Mouse (Mus musculus): ENCODE data around the gene Sypl. TPM values are rescaled to one million over a fixed set of nuclear protein-coding genes. Genes with fewer than 3 reads are reported as not detected.

The Sypl gene
- total RNA-seq (2021) = 10 to 100 TPM; 37.2 to 41.0 TPM
- long read RNA-seq, experiment 1, transcript Sypl-201 (5 exons, 2,019 nt) = major isoform, 31 of 59 reads
- long read RNA-seq, experiment 1, partial matches to known transcripts = 19 of 59 reads
- long read RNA-seq, experiment 1, other reads (novel, unspliced or antisense) = 9 of 59 reads
- long read RNA-seq, experiment 2, transcript Sypl-201 (5 exons, 2,019 nt) = major isoform, 42 of 71 reads
- long read RNA-seq, experiment 2, partial matches to known transcripts = 16 of 71 reads
- long read RNA-seq, experiment 2, other reads (novel, unspliced or antisense) = 13 of 71 reads

DNA sequence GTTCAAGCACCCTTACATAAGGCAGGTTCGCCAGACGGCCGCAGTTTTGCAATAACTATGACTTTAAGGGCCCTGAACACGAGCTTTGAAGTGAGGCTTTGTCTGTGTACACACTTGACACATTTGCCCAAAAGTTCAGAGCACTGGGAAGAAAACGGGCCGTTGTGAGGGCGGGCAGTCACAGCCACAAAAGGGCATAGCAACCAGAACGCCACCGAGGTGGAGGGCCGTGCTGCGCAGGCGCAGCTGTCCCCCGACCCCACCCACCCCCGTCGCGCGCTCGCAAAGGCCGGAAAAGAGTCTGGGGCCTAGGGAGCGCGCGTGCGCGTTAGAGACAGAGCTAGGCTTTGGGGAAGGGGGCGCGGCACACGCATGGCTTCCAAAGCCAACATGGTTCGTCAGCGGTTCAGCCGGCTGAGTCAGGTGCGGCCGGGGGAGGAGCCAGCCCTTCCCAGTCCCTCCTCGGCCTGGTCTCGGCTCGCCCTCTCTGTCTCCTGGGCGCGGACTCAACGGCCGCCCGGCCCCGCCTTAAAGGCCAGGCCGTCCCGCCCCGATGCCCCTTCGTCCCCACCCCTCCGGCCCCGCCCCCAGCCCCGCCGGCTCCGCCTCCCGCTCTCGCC, at the start of gene Sypl:
Gene Sypl (plus strand): TSS at position 296 of the 620 bp plus-strand sequence.
- peak; percentile 95 to 97 for DNase-seq (ENCODE audit: low spot score in 2 of 2)

DNA sequence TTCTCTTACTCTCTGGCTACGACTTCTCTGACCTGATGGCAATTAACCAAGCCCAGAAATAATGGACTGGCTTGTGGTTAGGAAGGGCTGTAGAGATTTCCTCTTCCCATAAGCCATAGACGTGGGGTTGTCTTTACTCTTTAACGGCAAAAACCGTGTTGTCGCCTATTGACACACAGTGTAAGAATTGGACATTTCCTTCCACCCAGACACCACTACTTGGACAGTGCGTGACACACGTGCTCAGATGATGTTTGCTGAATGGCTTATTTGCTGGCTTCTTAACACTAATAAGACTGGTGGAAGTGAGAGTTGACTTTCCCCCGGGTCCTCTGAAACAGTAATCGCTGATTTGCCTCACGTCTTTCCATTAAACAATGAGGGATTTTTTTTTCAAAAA, 44.0 kb upstream of the Sypl start:
- DNase-seq (ENCODE audit: low spot score in 2 of 2) = no peak

DNA sequence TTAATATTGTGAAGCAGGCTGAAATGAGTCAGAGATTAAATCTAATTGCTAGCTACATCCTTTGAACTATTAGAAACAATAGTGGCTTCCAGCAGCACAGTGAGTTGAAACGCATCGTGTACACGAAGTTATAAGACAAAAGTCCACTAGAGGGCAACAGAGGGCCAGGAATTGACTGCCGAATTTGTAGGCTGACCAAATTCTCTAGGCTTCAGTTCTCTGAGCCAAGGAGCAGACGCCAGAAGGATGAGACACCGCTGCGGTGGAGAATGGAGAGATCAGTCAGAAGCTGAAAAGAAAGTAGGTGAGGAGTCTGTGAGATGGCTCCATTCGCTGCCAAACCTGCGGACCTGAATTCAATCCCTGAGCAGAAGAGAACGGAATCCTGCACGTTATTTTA, 43.6 kb upstream of the Sypl start:
- DNase-seq (ENCODE audit: low spot score in 2 of 2) = peak; percentile 51 to 83

DNA sequence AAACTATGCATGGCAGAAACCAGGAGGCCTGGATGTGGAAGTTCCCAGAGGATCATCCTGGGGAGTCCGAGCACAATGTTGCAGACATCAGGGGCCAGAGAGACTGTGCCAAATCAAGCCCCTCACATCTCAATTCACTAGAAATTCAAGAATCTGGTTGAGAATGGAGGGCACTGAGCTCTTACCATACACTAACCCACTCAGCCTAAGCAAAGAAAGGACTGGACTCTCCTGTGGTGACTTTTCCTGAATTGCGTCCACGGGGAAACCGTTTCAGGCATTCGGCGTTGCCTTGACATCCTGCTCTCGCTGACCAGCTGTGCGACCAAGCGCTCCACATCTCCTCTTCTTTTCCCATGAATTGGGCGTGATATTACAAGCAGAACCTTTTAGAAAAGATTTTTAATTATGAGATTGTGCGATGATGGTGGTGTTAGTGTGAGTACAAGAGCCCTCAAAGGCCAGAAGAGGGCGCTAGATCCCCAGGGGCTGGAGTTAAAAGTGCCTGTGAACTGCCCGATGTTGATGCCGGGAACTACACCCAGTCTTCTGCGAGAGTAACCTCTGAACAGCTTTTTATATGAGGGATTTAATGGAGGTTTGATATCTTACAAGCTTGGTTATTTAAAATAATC, 43.0 kb upstream of the Sypl start:
- peak in 1 of 2 experiments; percentile 38 for DNase-seq (ENCODE audit: low spot score in 2 of 2)

DNA sequence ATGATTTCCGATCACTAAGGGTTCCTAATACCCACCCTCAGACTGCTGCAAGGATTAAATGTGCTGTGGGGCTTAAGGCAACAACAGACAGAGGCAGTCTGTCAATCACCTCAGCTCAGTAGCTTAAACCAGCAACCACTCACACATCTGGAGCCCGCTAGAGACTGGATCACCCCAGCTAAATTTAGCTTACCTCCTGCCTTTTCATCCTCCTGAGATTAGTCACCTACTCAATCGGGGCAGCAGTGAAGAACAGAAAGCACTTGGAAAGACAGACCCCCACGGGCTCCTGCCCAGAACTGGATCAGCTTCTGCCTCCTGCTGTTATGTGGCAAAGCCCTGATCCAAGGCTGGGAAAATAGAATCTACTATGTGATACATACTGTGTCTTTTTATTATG, 42.1 kb upstream of the Sypl start:
- no peak for DNase-seq (ENCODE audit: low spot score in 2 of 2)

DNA sequence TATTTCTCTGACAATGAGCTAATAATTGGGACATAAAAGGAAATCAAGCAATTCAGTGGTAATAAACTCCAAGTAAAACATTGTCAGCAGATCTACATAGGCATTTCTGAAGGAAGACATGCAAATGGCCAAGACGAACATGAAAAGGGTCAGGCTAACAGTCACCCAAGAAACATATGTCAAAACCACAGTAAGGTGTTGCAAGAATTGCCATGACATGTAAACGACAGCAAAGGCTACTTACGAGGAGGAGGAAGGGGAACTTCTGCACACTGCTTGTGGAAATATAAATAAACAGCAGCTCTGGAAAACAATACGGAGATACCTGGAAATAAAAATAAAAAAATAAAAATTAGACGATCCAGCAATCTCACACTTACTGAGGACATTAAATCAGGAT, 40.9 kb upstream of the Sypl start:
- no peak for DNase-seq (ENCODE audit: low spot score in 2 of 2)

DNA sequence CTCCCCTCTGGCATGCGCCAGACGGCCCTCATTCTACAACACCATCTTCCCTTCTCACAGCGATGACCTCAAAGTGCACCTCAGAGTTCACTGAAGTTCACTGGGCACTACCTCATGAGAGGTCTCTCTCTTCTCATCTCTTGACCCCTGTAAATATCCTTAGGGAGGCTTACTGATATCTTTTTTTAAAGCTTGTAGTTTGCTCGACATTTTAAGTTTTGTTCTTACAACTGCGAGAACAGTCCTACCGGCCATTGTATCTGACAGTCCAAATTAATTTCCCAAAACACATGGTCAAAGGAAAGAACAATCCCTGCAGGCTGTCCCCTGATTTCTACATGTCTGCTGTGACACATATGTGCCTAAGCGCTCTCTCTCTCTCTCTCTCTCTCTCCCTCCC, 35.0 kb upstream of the Sypl start:
- no peak for DNase-seq (ENCODE audit: low spot score in 2 of 2)

DNA sequence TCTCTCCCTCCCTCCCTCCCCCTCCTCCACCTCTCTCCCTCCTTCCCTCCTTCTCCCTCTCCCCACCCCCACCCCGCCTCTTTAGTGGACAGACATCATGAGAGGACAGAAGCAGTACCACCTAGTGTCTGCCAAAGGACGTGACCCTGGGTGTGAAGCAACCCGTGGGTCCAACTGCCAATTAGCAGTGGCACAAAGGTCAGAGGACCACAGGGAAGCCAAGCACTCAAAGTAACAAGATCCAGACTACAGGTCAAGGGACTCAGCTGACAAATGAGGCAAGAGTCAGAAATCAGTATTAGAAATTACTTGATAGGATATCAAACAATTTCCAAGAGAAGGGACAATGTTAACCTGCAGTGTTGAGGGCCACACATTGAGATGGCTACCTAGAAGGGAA, 34.6 kb upstream of the Sypl start:
- DNase-seq (ENCODE audit: low spot score in 2 of 2) = no peak

DNA sequence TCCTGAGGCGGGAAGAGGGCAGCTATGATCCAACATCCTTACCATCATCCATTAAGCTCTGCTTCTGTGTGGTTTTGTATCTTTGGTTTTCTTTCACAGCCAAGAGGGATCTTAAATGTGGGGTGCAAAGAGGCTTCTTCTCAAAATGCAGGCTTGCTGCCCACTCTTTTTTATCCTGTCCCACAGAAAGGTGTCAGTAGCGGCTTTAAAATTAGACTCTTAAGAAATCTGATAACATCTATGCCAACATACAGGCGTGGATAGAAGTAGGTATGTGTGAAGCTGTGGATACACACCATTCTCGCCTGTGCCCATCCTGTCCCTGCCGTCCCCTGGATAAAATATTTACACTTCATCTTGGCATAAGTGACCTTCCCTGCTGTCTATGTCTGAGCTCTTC, 34.2 kb upstream of the Sypl start:
- no peak for DNase-seq (ENCODE audit: low spot score in 2 of 2)

DNA sequence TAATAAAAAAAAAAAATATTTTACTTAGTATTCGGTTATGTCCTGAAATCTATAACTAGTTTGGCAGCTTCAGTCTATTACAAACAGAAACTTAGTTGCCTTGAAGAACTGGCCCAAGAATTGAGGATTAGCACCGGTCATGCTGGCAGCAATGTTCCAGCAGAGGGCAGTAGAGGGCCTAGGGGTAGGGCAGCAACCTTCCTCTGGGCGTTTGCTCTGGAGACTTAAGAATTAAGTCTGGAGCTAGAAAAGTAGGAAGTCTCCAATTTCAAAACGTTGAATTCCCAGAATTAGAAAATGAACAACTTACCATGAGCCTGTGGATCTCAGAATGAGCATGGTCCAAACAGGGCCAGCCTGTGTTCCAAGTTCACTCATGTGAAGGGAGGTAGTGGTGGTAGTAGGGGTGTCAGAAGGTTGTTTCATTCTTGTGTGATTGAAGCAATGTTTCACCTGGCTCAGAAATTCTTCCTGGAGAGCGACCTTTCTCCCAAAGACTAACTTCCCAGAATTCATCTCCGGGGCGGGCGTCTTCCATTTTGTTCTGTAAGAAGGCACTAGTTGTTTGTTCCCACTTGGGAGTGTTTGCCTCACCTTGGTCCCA, 33.4 kb upstream of the Sypl start:
- peak in 1 of 2 experiments; percentile 40 for DNase-seq (ENCODE audit: low spot score in 2 of 2)

DNA sequence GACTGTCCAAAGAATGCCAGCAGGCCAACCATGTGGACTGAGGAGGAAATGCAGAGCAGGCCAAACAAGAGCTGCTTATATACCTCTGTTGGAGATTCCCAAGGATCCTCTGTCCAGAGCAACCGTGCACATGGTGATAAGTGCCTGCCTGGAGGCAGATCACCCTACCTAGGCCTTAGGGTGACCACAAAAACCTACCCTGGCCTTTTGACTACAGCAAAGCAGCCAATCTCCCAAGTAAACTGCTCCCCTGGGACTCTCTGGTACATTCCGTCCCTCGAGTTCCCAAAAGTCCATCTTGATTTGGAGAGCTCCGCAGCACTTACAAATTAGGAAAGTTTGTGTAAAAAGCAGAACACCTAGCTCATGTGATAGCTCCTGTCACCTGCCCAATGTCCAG, 32.6 kb upstream of the Sypl start:
- DNase-seq (ENCODE audit: low spot score in 2 of 2) = no peak

DNA sequence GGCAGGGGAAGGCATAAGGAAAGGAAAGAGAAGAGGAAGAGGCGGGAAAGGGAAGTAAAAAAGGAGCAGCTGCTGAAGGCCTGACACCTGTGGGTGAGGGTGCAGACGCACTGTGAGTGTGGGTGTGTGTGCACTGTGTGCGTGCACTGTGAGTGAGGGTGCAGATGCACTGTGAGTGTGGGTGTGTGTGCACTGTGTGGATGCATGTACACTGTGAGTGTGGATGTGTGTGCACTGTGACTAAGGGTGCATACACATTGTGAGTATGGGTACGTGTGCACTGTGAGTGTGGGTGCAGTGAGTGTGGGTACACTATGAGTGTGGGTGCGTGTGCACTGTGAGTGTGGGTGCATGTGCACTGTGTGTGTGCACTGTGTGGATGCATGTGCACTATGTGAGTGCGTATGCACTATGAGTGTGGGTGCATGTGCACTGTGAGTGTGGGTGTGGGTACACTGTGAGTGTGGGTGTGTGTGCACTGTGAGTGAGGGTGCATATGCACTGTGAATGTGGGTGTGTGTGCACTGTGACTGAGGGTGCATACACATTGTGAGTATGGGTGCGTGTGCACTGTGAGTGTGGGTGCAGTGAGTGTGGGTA, 32.1 kb upstream of the Sypl start:
- DNase-seq (ENCODE audit: low spot score in 2 of 2) = no peak

DNA sequence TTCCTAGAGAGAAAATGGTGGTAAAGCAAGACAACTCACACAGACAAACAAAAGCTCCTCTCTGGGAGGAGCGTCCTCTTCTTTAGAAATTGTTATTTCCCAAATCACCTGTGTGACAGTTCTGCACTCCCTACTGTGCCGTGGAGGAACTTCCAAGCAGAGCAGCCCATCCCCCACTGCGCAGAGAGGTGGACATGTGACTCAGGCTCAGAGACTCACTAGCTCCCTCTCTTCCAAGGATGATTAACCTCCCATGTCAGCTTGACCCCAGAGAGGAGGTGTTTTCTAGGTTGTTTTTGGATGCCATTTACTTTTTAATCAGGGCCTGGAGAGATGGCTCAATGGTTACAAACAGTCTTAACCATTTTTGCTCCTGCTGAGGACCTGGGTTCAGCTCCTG, 29.4 kb upstream of the Sypl start:
- no peak for DNase-seq (ENCODE audit: low spot score in 2 of 2)

DNA sequence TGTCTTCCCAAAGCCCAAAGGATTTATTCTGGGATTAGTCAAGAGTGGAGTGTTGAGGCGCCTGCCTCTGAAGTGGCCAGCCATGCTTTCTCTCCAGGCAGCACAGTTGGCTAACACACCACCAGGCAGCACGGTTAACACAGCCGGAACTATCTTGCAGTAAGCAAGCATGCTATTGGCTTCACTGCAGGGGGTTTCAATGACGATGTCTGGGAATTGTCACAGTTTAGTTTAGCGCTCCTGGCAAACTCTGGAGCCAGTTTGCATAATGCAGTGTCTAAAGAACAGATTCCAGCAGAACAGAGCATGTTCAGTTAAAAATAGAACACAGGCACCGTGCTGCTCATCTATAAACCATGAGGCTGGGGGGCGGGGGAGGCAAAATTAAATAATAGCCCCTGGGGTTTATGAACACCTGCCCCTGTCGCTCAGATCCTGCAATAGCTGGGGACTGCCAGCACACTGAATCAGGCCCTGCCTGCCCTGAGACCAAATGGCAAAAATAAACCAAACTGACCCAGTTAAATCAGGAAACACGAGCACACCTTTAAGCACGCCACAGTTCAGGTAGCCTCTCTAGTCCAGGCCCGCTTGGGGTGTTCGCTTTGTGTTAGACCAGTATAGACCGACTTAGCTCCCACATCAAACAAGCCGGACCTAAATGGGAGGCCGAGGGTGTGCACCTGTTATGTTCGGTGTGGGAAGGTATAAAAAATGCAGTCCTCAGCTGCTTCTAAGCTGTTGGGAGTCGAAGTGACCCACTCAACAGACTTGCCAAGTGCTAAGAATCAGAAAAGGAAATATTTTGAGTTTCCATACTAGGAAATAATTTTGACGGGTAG, 27.1 kb upstream of the Sypl start:
- DNase-seq (ENCODE audit: low spot score in 2 of 2) = peak; percentile 49 to 78

DNA sequence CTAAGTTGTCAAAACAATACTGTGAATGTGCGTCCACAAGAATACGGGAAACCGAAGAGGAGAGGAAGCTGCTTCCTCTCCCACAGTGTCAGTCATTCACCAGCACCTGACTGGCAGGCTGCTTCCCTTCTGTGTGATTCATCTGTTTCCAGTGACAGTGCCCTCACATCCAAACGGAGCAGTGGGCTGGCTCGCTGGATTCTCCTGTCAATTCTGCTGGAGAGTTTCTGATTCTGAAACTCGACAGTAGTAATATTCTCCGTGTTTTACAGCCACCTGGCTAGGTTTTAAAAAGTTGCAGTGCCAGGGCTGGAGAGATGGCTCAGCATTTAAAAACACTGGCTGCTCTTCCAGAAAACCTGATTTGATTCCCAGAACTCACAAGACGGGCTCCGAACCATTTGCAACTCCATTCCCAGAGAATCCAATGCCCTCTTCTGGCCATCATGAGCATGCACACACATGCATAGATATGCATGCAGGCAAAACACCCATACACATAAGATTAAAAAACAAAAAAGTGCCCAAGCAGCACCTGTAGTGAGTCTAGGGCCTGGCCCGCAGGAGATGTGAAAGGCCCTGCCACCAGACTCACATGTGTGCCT, 26.4 kb upstream of the Sypl start:
- peak; percentile 55 to 61 for DNase-seq (ENCODE audit: low spot score in 2 of 2)

DNA sequence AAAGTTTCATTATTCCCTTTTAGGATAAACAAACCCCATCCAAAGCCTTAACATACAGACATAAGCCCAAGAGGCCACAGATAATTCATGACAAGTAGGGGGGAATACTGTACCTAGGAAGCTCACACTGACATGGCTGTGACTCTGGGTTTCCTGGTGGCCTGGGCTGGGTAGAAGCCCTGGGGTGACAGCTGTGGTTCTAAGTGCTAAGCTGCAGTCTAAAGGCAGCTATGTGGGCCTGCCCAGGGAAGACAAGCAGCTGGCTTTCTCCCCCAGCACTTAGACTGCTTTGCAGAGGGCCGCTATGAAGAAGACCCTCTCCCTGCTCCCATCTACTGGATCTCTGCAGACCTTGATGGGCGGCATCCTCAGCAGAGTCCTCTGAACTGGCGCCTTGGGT, 25.5 kb upstream of the Sypl start:
- no peak for DNase-seq (ENCODE audit: low spot score in 2 of 2)

DNA sequence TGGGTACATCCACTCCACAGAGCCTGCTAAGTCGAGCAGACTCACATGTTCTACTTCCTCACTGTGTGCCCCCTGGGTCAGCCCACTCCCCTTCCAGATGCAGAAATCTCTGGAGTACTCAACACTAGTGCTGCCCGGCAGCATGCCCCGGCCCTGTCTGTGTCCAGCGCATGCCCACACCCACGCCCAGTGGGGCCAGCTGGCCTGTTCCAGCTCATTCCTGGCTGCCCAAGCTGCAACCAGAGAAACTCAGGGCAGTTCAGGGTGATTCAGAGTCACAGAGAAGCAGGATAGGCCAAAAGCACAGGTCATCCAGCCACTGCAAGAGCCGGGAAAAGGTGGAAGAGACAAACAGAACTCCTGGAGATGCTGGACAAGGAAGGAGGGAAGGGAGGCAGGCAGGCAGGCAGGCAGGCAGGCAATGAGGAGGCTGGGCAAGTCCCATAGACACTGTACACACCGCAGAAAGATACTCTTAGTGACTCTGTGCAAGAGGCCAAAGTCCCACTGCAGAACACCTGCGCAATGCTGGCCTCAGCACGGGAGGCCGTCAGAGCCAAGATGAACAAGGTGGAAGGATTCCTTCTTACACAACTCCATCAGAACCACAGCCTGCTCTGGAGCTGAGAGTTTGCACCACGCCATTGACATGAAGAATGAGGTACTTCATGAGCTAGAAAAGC, 23.7 kb upstream of the Sypl start:
- no peak for DNase-seq (ENCODE audit: low spot score in 2 of 2)

DNA sequence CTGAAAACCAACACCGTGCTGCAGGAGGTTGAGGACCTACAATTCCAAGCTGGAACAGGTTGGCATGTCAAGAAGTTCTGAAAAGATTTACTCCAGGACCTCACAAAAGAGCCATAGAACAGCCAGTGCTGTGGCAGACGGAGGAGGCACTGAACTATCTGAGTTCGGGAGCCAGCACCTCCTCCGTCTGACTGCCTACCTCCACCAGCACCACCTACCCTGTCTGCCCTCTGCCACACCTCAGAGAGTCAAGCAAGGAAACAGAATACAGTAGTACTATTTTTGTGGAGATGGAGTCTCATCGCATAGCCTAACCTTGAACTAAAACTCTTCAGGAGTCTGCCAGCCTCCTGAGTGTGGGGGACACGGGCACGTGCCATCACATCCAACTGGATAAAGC, 23.1 kb upstream of the Sypl start:
- DNase-seq (ENCODE audit: low spot score in 2 of 2) = no peak

DNA sequence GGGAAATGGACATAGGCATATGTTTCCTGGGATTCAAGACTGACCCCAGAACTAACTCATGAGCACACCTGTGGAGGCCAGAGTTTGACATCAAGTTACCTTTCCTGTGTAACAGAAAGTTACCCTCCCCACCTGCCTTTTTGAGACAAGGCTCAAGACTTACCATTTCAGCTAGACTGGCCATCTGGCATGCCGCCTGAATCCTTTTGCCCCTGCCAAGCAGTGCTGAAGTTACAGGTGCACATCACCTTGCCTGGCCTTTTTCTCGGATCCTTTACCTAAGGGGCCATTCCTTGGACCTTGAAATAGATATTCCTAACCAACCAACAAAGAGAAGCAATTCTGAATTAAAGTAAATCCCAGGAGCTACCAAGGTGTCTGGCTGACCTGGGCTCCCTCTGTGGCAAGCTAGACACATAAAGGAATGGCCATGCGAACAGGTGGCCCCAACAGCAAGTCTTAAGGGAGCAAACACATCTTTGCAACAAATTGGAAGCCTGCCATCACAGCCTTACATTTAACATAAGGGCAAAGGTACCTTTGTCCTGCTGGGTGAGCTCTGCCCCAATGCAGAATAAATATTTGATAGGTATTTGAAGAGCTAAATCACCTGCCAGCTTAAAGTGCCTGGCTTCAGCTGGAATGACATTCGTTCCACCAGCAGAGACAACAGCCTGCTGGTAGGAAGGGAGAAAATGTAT, 17.3 kb upstream of the Sypl start:
- no peak for DNase-seq (ENCODE audit: low spot score in 2 of 2)
